Mouse (Mus musculus) liver, embryonic 16.5 days (tissue): ENCODE measurements around the gene Itgb6. TPM values are rescaled to one million over a fixed set of nuclear protein-coding genes. Genes with fewer than 3 reads are reported as not detected.

Experiments
- ATAC-seq: fragments of 200-750 bp; cut with Nextera tagmentation; 2 replicates; pipeline ENCODE4 v1.8.0; 2017; ENCODE audit warnings: low read depth, mild to moderate bottlenecking, moderate number of reproducible peaks, moderate library complexity
- H3K27ac ChIP-seq: fragments of 300-500 bp; sonication (generic); 2 replicates; pipeline ENCODE4 v1.5.1; 2014; ENCODE audit warnings: mild to moderate bottlenecking, low read length
- H3K27me3 ChIP-seq: fragments of 300-500 bp; sonication (generic); 2 replicates; pipeline ENCODE4 v1.6.1; 2014; ENCODE audit warnings: low read depth, low read length, mixed read lengths; ENCODE audit not compliant: control insufficient read depth, insufficient read depth
- H3K36me3 ChIP-seq: fragments of 300-500 bp; sonication (generic); 2 replicates; pipeline ENCODE4 v1.6.1; 2014; ENCODE audit warnings: mild to moderate bottlenecking; ENCODE audit not compliant: control insufficient read depth, insufficient read depth
- H3K4me1 ChIP-seq: fragments of 300-500 bp; sonication (generic); 2 replicates; pipeline ENCODE4 v1.6.1; 2014; ENCODE audit warnings: low read depth, low read length, mixed read lengths; ENCODE audit not compliant: control insufficient read depth
- H3K4me2 ChIP-seq: fragments of 300-500 bp; sonication (generic); 2 replicates; pipeline ENCODE4 v1.6.1; 2014; ENCODE audit warnings: low read depth, low read length, mixed read lengths
- H3K4me3 ChIP-seq: fragments of 300-500 bp; sonication (generic); 2 replicates; pipeline ENCODE4 v1.5.1; 2014; ENCODE audit warnings: low read depth, mild to moderate bottlenecking, low read length
- H3K9ac ChIP-seq: fragments of 300-500 bp; sonication (generic); 2 replicates; pipeline ENCODE4 v1.6.1; 2014; ENCODE audit warnings: low read depth, low read length
- H3K9me3 ChIP-seq: fragments of 300-500 bp; sonication (generic); replicated peaks from 2 replicates; pipeline ENCODE4 v1.6.1; 2016; ENCODE audit warnings: low read length; ENCODE audit not compliant: control insufficient read depth
- WGBS: fragments of 180-500 bp; shearing (Covaris S2); extraction: QIAGEN DNeasy Blood & Tissue Kit; methylation state at CpG from one replicate; pipeline ENCODE4 v1.1.7; 2014; ENCODE audit not compliant: insufficient replicate concordance; 5-methylcytosine and 5-hydroxymethylcytosine counted together
- polyA plus RNA-seq: library from polyadenylated mRNA; unstranded; fragments of >200 nt; fragmentation: Nextera tagmentation; extraction: Ambion mirVana; gene quantifications from 2 replicates; pipeline ENCODE4 v1.2.1, GENCODE M21; 2015

The Itgb6 gene
- polyA plus RNA-seq, 1 experiment from 2014 or later, result 0.31 TPM

DNA sequence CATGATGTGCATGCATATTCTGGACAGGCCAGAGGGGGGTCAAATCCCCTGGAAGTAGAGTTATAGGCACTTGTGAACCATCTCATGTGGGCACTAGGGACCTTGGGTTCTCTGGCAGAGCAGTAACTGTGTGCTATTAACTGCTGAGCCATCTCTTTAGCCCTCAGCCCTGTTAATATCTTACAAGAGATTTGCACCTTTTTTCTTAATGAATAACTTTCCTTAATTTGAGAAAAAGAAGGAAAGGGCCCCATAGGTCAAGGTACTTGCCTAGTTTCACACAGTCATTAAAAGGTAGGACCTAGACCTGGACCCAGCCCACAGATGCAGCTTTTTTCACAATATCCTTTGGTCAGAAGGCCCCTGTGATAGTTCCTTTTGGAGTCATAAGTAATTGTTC, 5.9 kb downstream of the Itgb6 start:
- ATAC-seq, result no peak

DNA sequence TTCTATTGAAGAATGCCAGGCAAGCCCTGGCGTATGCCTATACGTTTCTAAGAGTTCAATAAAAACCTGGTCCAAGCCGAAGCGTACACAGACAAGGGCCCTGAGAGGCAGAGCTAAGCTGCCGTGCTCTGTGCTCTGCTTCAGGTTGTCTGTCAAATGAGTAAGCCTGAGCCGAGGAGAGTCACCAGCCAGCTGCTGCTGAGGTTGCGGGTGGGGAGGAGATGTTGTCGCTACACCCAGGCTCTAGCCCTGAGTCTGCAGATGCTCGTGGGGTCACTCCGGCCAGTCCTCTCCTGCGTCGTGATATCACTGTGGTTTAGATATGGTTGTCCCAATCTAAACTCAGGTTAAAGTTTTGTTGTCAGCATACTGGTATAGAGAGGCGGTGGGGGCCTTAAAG, 6.7 kb downstream of the Itgb6 start:
- no peaks in the 10 kb centered on the region for H3K27me3 ChIP-seq
- H3K27ac ChIP-seq, result no peak overlapping the region
- no peaks in the 10 kb centered on the region for H3K4me1 ChIP-seq
- H3K9ac ChIP-seq, result no peak overlapping the region
- H3K9me3 ChIP-seq, result no peaks in the 10 kb centered on the region
- no peak for ATAC-seq
- H3K4me2 ChIP-seq, result no peak overlapping the region
- H3K4me3 ChIP-seq, result no peak overlapping the region
- WGBS, result 67% methylated on average over 13 of the region's 13 CpGs
- no peaks in the 10 kb centered on the region for H3K36me3 ChIP-seq

More for the DNA sequence above, 5.9 kb downstream of the Itgb6 start:
- Histone ChIP-seq H3K4me1 (no peaks in the 10 kb centered on the region), H3K36me3 (no peaks in the 10 kb centered on the region), H3K27me3 (no peaks in the 10 kb centered on the region), H3K4me2 (no peak overlapping the region), H3K4me3 (no peak overlapping the region), H3K9ac (no peak overlapping the region), H3K27ac (no peak overlapping the region), H3K9me3 (no peaks in the 10 kb centered on the region)

GRCm38 (mm10) chr2:60714971-60715502, 7.4 kb downstream of the Itgb6 start:
- Histone ChIP-seq H3K4me3 (no peak overlapping the region), H3K9me3 (no peaks in the 10 kb centered on the region), H3K9ac (no peak overlapping the region), H3K4me1 (no peaks in the 10 kb centered on the region), H3K27ac (no peak overlapping the region), H3K4me2 (no peak overlapping the region), H3K27me3 (no peaks in the 10 kb centered on the region), H3K36me3 (no peaks in the 10 kb centered on the region)
- WGBS, result 61% methylated on average over 8 of the region's 8 CpGs
- no peak for ATAC-seq

GRCm38 (mm10) chr2:60714475-60714874, 8.0 kb downstream of the Itgb6 start:
- 27% methylated on average over 7 of the region's 7 CpGs for WGBS

DNA sequence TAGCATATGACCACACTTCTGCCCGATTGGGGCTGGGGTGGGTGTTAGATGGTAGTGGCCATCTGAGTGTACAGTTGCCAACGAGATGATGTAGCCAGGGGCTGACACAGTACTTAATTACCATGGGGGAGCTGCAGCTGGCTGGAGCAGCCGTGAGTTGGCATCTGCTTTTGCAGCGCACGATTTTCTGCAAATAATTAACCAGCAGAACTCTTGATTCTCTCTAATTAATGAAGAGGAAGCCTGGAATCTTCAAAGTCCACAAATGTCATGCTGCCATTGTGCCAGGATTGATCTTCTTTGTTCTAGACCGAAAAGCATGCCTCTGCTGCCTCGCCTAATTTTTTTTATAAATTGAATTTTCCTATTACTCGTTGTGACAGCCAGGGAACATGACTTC, 8.6 kb downstream of the Itgb6 start:
- no peak overlapping the region for H3K9ac ChIP-seq
- no peak overlapping the region for H3K27ac ChIP-seq
- no peak for ATAC-seq
- no peaks in the 10 kb centered on the region for H3K27me3 ChIP-seq
- H3K36me3 ChIP-seq, result no peaks in the 10 kb centered on the region
- no peaks in the 10 kb centered on the region for H3K9me3 ChIP-seq
- no peak overlapping the region for H3K4me3 ChIP-seq
- H3K4me2 ChIP-seq, result no peak overlapping the region
- no peaks in the 10 kb centered on the region for H3K4me1 ChIP-seq
- 56% methylated on average over 8 of the region's 8 CpGs for WGBS

More at GRCm38 (mm10) chr2:60714475-60714874, 8.0 kb downstream of the Itgb6 start:
- ATAC-seq, result no peak
- H3K9ac ChIP-seq, result no peak overlapping the region
- H3K27ac ChIP-seq, result no peak overlapping the region
- no peaks in the 10 kb centered on the region for H3K27me3 ChIP-seq
- H3K4me1 ChIP-seq, result no peaks in the 10 kb centered on the region
- H3K4me3 ChIP-seq, result no peak overlapping the region
- H3K36me3 ChIP-seq, result no peaks in the 10 kb centered on the region
- H3K4me2 ChIP-seq, result no peak overlapping the region
- no peaks in the 10 kb centered on the region for H3K9me3 ChIP-seq

GRCm38 (mm10) chr2:60712891-60713290, 9.6 kb downstream of the Itgb6 start:
- no peaks in the 10 kb centered on the region for H3K4me1 ChIP-seq
- 59% methylated on average over 5 of the region's 5 CpGs for WGBS
- no peaks in the 10 kb centered on the region for H3K27me3 ChIP-seq
- H3K4me2 ChIP-seq, result no peak overlapping the region
- H3K36me3 ChIP-seq, result no peaks in the 10 kb centered on the region
- no peak overlapping the region for H3K27ac ChIP-seq
- H3K9me3 ChIP-seq, result no peaks in the 10 kb centered on the region
- ATAC-seq, result no peak
- no peak overlapping the region for H3K4me3 ChIP-seq
- no peak overlapping the region for H3K9ac ChIP-seq

DNA sequence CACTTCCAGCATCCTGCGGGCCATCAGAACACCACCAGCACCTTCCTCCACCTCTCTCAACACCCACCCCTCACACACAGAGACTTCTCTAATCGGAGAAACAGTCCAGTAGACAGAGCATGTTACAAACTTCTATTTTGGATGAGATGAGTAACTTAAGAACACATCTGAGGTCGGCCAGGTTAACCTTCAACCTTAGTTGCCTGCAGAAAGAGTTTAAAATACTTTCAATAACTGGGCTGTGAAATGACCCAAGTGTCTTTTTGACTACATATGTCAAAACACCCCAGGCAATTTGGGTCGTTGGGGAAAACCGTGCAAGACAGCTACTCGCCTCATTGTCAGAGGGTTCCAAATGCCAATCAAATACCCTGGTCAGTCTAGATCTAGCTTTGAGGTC, 10.0 kb downstream of the Itgb6 start:
- H3K9me3 ChIP-seq, result no peaks in the 10 kb centered on the region
- WGBS, result 53% methylated on average over 6 of the region's 6 CpGs
- H3K27me3 ChIP-seq, result no peaks in the 10 kb centered on the region
- H3K4me1 ChIP-seq, result no peaks in the 10 kb centered on the region
- no peak for ATAC-seq
- H3K4me3 ChIP-seq, result no peak overlapping the region
- no peaks in the 10 kb centered on the region for H3K36me3 ChIP-seq
- no peak overlapping the region for H3K4me2 ChIP-seq
- H3K27ac ChIP-seq, result no peak overlapping the region
- no peak overlapping the region for H3K9ac ChIP-seq

DNA sequence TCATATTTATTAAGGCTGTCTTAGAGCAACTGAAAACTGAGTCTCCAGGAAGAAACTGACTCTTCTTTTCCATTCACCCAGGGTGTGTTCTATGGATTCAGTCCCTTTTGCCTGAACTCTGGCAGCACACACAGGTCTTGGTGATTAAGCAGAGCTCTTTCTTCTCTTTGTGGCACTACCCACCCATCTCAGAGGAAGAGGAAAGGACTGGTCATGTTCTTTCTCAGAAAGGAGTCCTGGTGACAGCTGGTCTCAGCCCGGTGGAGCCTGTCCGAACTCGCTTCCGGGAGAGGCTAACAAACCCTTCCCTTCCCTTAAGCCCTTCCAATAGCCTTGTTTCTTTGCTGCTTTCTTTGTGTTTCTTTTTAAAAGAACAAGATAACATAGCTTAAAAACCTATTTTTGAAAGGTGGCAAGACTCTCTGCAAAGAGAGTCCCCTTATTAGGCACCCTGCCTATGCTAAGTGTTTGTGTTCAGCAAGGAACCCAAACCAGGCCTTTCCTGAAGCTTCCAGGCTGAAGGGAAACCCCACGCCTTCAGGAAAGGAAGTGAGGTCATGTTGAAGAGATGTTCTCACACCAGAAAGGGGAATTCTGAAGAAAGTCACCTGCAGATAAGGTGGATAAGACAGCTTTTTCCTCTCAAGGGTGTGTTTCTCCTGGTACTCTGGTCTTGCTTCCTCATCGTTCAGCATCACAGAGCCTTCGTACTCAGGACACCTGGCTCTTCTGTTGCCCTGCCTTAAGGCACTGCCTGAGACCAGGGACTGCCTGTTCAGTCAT, 11.2 kb downstream of the Itgb6 start:
- Histone ChIP-seq H3K36me3 (no peaks in the 10 kb centered on the region), H3K4me2 (no peak overlapping the region), H3K27me3 (no peaks in the 10 kb centered on the region), H3K9ac (no peak overlapping the region), H3K4me3 (no peak overlapping the region), H3K27ac (no peak overlapping the region), H3K4me1 (no peaks in the 10 kb centered on the region), H3K9me3 (no peaks in the 10 kb centered on the region)
- ATAC-seq, result no peak
- 61% methylated on average over 7 of the region's 7 CpGs for WGBS

GRCm38 (mm10) chr2:60710317-60710716, 12.1 kb downstream of the Itgb6 start:
- H3K4me2 ChIP-seq, result no peak overlapping the region
- H3K27ac ChIP-seq, result no peak overlapping the region
- WGBS, result 57% methylated on average over 4 of the region's 4 CpGs
- no peak overlapping the region for H3K9ac ChIP-seq
- no peak overlapping the region for H3K4me3 ChIP-seq
- no peaks in the 10 kb centered on the region for H3K36me3 ChIP-seq
- no peaks in the 10 kb centered on the region for H3K9me3 ChIP-seq
- no peaks in the 10 kb centered on the region for H3K27me3 ChIP-seq
- H3K4me1 ChIP-seq, result no peaks in the 10 kb centered on the region
- ATAC-seq, result no peak
